Mouse (Mus musculus) hematopoietic stem cell, adult 5-6 weeks (primary cell): Measurements from ENCODE around the gene Gm43191. TPM values are rescaled to one million over a fixed set of nuclear protein-coding genes. Genes with fewer than 3 reads are reported as not detected.

Experiments used
- ATAC-seq, 2 experiments: fragments of 125-278 bp in 1 of 2; replicated peaks in 1 of 2; 2 replicates each; pipeline ENCODE4 v1.8.0; 2016 to 2017; ENCODE audit warnings: inconsistent platforms in 2 of 2, mild to moderate bottlenecking in 2 of 2, moderate number of reproducible peaks in 2 of 2, low read depth in 1 of 2, moderate TSS enrichment in 1 of 2; ENCODE audit not compliant: low FRiP score in 2 of 2, poor library complexity in 2 of 2, severe bottlenecking in 2 of 2, insufficient read depth in 1 of 2, low TSS enrichment in 1 of 2
- total RNA-seq: library from RNA; stranded (forward); fragments of 172-1452, 232-1000 nt; gene quantifications from 2 replicates; pipeline ENCODE4 v1.2.3, GENCODE M21; 2017

Gene Gm43191
- total RNA-seq = not detected in 2 replicates

- no peak for ATAC-seq
Measured at GRCm38 (mm10) chr3:116681160-116681559, at the start of gene Gm43191. Gene Gm43191 (minus strand): TSS chr3:116681260.

DNA sequence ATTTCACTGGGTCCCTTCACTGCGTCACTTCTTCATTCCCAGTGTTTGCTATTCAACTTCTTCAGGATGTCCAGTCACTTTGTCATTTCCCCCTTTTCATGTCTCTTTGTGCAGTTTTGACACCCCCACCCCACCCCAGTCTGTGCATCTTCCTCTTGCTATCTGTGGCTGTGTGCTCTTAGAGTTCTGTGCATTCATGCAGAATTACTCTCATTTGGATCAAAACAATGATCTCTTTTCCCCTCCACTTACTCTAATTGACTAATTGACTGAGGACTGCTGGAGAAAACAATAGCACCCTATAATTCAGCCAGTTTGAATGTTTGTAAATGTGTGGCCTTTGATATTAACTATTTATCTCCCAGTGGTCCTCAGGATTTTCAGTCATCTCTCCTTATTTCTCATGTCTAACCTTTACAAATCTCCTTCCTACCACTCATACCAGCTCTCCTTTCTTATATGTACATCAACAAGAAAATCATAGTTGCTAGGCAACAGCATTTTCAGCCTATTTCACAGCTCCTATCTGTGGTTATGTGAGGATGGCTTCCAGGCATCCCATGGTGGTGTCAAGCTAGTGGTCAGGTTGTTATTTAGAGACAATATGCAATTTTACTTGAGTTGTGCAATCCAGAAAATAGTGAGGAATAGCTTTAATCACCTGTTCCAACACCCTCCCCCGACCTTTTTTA is 48.6 kb upstream of the Gm43191 start:
- ATAC-seq = no peak

DNA sequence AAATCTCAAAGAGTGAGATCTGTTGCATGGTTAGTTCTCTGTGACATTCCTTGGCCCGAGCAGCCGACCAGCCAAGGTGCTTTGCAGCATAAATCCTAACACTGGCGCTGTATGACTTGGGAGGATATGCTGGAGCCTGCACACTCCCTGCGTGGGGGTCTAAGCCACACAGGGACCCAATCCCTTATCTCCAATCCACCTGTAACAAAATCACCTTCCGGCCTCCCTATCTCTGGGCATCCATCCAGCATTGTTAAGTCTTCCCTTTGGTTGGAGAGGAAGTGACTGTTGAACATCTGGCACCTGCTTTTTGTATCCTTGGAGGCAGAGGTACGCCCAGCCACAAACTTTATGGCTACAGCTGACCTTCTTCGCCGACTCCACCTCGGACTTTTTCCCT is 45.7 kb upstream of the Gm43191 start:
- ATAC-seq = peak; percentile 80 to 88

- no peak for ATAC-seq
Measured at GRCm38 (mm10) chr3:116723496-116724481, 42.7 kb upstream of the Gm43191 start.

GRCm38 (mm10) chr3:116722980-116723379 is 41.9 kb upstream of the Gm43191 start:
- no peak for ATAC-seq

GRCm38 (mm10) chr3:116718951-116719350 is 37.9 kb upstream of the Gm43191 start:
- no peak for ATAC-seq

- ATAC-seq = no peak
Measured at GRCm38 (mm10) chr3:116713031-116713430, 32.0 kb upstream of the Gm43191 start.

DNA sequence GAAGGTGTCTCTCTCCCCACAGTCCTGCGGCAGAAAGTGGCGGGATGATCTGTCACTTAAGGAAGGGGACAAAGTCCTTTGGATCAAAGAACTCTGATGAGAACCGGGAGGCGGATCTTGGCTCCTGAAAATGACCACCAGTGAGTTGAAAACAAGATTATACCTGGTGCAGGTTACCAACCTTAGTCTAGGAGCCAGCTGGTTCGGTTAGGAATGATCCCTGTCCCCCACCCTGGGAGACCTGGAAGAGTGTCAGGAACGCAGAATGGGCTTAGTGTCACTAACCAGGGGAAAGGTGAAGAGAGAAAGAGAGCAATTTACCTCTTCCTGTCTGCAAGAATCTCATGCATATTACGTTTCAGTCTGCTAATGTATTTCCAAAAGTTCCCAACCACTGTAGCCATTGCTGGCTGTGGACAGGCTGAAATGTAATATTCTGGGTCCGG is 31.4 kb upstream of the Gm43191 start, which contains the start of gene Slc35a3:
Gene Slc35a3 (minus strand): TSS at position 396 of the 446 bp plus-strand sequence.
- peak in 1 of 2 experiments; percentile 7; a peak in 1 of 4 replicates for ATAC-seq

DNA sequence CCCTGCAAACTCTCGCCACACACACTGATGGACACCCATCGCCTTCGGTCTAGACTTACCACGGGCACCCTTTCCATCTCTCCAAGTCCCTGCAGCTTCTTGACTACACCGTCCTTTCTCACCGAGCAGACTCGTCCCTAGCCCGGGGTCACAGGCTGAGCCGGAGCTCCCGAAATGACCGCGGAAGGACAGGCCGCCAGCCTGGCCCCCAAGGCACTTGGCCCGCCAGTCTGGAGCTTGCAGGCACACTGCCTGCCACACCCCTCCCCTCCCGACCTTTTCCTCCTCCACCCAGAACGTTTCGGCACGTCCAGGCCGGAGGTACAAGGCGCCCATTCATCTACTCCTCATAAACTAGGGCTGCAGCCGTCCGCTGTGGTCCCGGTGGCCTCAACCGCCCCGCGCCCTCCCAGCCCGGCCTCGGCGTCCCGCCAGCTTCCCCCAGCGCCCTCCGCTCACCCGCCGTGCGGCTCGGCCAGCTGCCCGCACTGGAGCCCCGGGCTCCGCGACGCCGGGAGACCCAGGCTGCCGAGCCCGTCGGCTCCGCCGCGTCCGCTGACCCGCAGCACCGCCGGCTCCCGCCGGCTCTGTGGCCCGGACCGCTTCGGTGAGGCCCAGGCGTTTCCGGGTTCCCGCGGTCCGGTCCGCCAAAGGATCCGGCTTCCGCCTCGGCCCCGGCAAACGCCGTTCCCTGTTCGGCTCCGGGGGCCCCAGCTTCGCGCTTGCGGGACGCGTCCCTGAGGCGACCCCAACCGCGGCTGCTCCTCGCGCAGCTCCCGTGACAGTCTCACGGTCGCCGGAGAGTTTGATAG is 30.8 kb upstream of the Gm43191 start:
- peak; percentile 74 to 85 for ATAC-seq

- ATAC-seq = peak in 1 of 2 experiments; percentile 29; a peak in 2 of 4 replicates
Measured at GRCm38 (mm10) chr3:116710941-116711340, 29.9 kb upstream of the Gm43191 start.

GRCm38 (mm10) chr3:116705637-116706204 is 24.7 kb upstream of the Gm43191 start:
- no peak for ATAC-seq

GRCm38 (mm10) chr3:116703835-116704234 is 22.8 kb upstream of the Gm43191 start:
- no peak for ATAC-seq

DNA sequence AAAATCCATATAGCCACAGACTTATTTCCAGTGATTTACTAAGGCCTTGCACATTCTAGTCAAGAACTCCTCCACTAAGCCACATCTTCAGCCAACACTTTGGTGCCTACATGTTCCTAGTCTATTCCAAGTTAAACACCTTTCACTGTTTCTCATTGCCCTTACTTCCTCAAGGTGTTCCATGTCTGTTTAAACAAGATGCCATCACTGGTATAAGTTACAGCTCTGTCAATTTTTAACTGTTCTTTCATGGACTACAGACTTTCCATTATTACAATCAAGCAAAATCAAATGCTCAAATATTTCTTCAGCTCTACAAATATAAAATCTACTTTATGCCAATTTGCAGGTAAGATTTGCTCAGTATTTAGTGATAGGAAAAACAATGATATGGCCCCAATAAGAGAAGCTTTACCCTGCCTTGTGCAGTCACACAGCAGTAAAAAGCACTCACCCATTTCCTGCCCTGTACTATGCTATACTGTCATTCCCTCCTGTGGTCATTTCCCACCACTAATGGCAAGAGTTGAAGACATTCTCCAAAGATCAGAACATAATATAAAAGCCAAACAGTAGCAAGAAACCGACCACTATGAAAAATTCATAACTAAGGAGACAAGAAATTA is 21.7 kb upstream of the Gm43191 start:
- no peak for ATAC-seq

GRCm38 (mm10) chr3:116701601-116702000 is 20.5 kb upstream of the Gm43191 start:
- no peak for ATAC-seq

GRCm38 (mm10) chr3:116698786-116699185 is 17.7 kb upstream of the Gm43191 start:
- ATAC-seq = peak in 1 of 2 experiments; percentile 36; a peak in 1 of 4 replicates

GRCm38 (mm10) chr3:116695666-116695985 is 14.6 kb upstream of the Gm43191 start:
- ATAC-seq = no peak
